Mouse (Mus musculus) hindbrain, embryonic 15.5 days (tissue): ENCODE results near the gene Fam136a. TPM values are rescaled to one million over a fixed set of nuclear protein-coding genes. Genes with fewer than 3 reads are reported as not detected.
"Not testable (repeated sequence)": the region's sequence is repeated elsewhere in the genome, so short reads cannot be mapped to it uniquely, and the experiment has no call there.

Experiments
- ATAC-seq: fragments of 200-750 bp; cut with Nextera tagmentation; 2 replicates; pipeline ENCODE4 v1.8.0; 2017; ENCODE audit warnings: low read depth, moderate number of reproducible peaks, moderate TSS enrichment; ENCODE audit not compliant: low FRiP score
- H3K27ac ChIP-seq: fragments of 300-500 bp; sonication (generic); replicated peaks from 2 replicates; pipeline ENCODE4 v1.5.1; 2015; ENCODE audit warnings: mild to moderate bottlenecking, inconsistent platforms
- H3K27me3 ChIP-seq: fragments of 300-500 bp; sonication (generic); 2 replicates; pipeline ENCODE4 v1.6.1; 2015; ENCODE audit warnings: control low read depth, inconsistent platforms
- H3K36me3 ChIP-seq: fragments of 300-500 bp; sonication (generic); 2 replicates; pipeline ENCODE4 v1.6.1; 2015; ENCODE audit warnings: control low read depth, inconsistent platforms
- H3K4me1 ChIP-seq: fragments of 300-500 bp; sonication (generic); replicated peaks from 2 replicates; pipeline ENCODE4 v1.6.1; 2015; ENCODE audit warnings: control low read depth, inconsistent platforms
- H3K4me2 ChIP-seq: fragments of 300-500 bp; sonication (generic); 2 replicates; pipeline ENCODE4 v1.6.1; 2015; ENCODE audit warnings: moderate library complexity, mild to moderate bottlenecking, inconsistent platforms
- H3K4me3 ChIP-seq: fragments of 300-500 bp; sonication (generic); 2 replicates; pipeline ENCODE4 v1.5.1; 2015; ENCODE audit warnings: mild to moderate bottlenecking, inconsistent platforms
- H3K9ac ChIP-seq: fragments of 300-500 bp; sonication (generic); 2 replicates; pipeline ENCODE4 v1.6.1; 2015; ENCODE audit warnings: inconsistent platforms
- H3K9me3 ChIP-seq: fragments of 300-500 bp; sonication (generic); 2 replicates; pipeline ENCODE4 v1.6.1; 2016; ENCODE audit warnings: control low read depth, inconsistent platforms
- WGBS: fragments of 180-500 bp; shearing (Covaris S2); methylation state at CpG from one replicate; pipeline ENCODE4 v1.1.7; 2015; 5-methylcytosine and 5-hydroxymethylcytosine counted together
- polyA plus RNA-seq: library from polyadenylated mRNA; unstranded; fragments of >200 nt; fragmentation: Nextera tagmentation; extraction: Ambion mirVana; gene quantifications from 2 replicates; pipeline ENCODE4 v1.2.1, GENCODE M21; 2015

Fam136a gene
- polyA plus RNA-seq, 1 experiment from 2014 or later, result 108 TPM

- Histone ChIP-seq H3K27ac (peak overlapping the region; percentile 95), H3K4me2 (peak overlapping the region; percentile 73), H3K4me1 (peaks cover 39% of the 10 kb centered on the region), H3K36me3 (0 out of 2 replicates have a peak, but pooled peaks cover 2% of the 10 kb centered on the region), H3K9ac (peak overlapping the region; percentile 59), H3K27me3 (no peaks in the 10 kb centered on the region), H3K9me3 (no peaks in the 10 kb centered on the region), H3K4me3 (peak overlapping the region; percentile 74)
- no peak for ATAC-seq
- WGBS, result 68% methylated on average over 3 of the region's 3 CpGs
These were observed 4.8 kb downstream of the Fam136a start for GRCm38 (mm10) chr6:86370093-86370713.

- Histone ChIP-seq H3K9me3 (no peaks in the 10 kb centered on the region), H3K36me3 (0 out of 2 replicates have a peak, but pooled peaks cover 2% of the 10 kb centered on the region), H3K9ac (peak within 1 kb of the TSS; percentile 83), H3K4me1 (peaks cover 39% of the 10 kb centered on the region), H3K27me3 (no peaks in the 10 kb centered on the region), H3K4me2 (peak within 1 kb of the TSS; percentile 73), H3K27ac (peak within 1 kb of the TSS; percentile 95), H3K4me3 (peak within 1 kb of the TSS; percentile 74)
- 13% methylated on average over 15 of the region's 15 CpGs for WGBS
- ATAC-seq, result peak; percentile 72
These were observed 5.4 kb downstream of the Fam136a start, which contains the start of gene Snrpg for GRCm38 (mm10) chr6:86370764-86371339. Gene Snrpg (plus strand): TSS chr6:86371304.

- peaks cover 35% of the 10 kb centered on the region for H3K4me1 ChIP-seq
- H3K4me2 ChIP-seq, result peak overlapping the region; percentile 73
- no peaks in the 10 kb centered on the region for H3K27me3 ChIP-seq
- WGBS, result under 1% methylated on average over 50 of the region's 50 CpGs
- peak overlapping the region; percentile 74 for H3K4me3 ChIP-seq
- peak overlapping the region; percentile 83 for H3K9ac ChIP-seq
- peak; percentile 97 for ATAC-seq
- peak overlapping the region; percentile 95 for H3K27ac ChIP-seq
- peaks cover 6% of the 10 kb centered on the region for H3K36me3 ChIP-seq
- H3K9me3 ChIP-seq, result no peaks in the 10 kb centered on the region
These were observed 6.0 kb downstream of the Fam136a start for GRCm38 (mm10) chr6:86371340-86371911.

- peak overlapping the region; percentile 95 for H3K27ac ChIP-seq
- 4% methylated on average over 12 of the region's 12 CpGs for WGBS
- no peak for ATAC-seq
- peak overlapping the region; percentile 73 for H3K4me2 ChIP-seq
- H3K4me3 ChIP-seq, result peak overlapping the region; percentile 74
- H3K9ac ChIP-seq, result peak overlapping the region; percentile 83
- H3K4me1 ChIP-seq, result peaks cover 29% of the 10 kb centered on the region
- no peaks in the 10 kb centered on the region for H3K9me3 ChIP-seq
- H3K36me3 ChIP-seq, result peaks cover 11% of the 10 kb centered on the region
- no peaks in the 10 kb centered on the region for H3K27me3 ChIP-seq
These were observed 6.6 kb downstream of the Fam136a start for GRCm38 (mm10) chr6:86371950-86372516.

GRCm38 (mm10) chr6:86373556-86373955, 8.1 kb downstream of the Fam136a start:
- no peaks in the 10 kb centered on the region for H3K9me3 ChIP-seq
- H3K36me3 ChIP-seq, result peaks cover 24% of the 10 kb centered on the region
- H3K27me3 ChIP-seq, result no peaks in the 10 kb centered on the region
- WGBS, result 94% methylated on average over 6 of the region's 6 CpGs
- no peak overlapping the region for H3K4me2 ChIP-seq
- H3K4me3 ChIP-seq, result no peak overlapping the region
- peaks cover 27% of the 10 kb centered on the region for H3K4me1 ChIP-seq
- ATAC-seq, result no peak
- H3K9ac ChIP-seq, result no peak overlapping the region
- H3K27ac ChIP-seq, result no peak overlapping the region

- ATAC-seq, result no peak
- WGBS, result 92% methylated on average over 3 of the region's 3 CpGs
- Histone ChIP-seq H3K36me3 (peaks cover 36% of the 10 kb centered on the region), H3K9ac (no peak overlapping the region), H3K4me2 (no peak overlapping the region), H3K4me1 (peaks cover 3% of the 10 kb centered on the region), H3K27me3 (no peaks in the 10 kb centered on the region), H3K27ac (no peak overlapping the region), H3K9me3 (no peaks in the 10 kb centered on the region), H3K4me3 (no peak overlapping the region)
These were observed 12.9 kb downstream of the Fam136a start for GRCm38 (mm10) chr6:86378341-86378740.

GRCm38 (mm10) chr6:86380112-86380511, 14.7 kb downstream of the Fam136a start:
- 73% methylated on average over 8 of the region's 8 CpGs for WGBS
- not testable (repeated sequence) for H3K4me1 ChIP-seq, H3K4me3 ChIP-seq, H3K4me2 ChIP-seq, ATAC-seq, H3K9me3 ChIP-seq, H3K27me3 ChIP-seq, H3K27ac ChIP-seq, H3K9ac ChIP-seq
- H3K36me3 ChIP-seq, result peaks cover 36% of the 10 kb centered on the region

GRCm38 (mm10) chr6:86382551-86382950, 17.1 kb downstream of the Fam136a start:
- no peak overlapping the region for H3K27ac ChIP-seq
- H3K36me3 ChIP-seq, result peaks cover 34% of the 10 kb centered on the region
- H3K27me3 ChIP-seq, result no peaks in the 10 kb centered on the region

GRCm38 (mm10) chr6:86383370-86383769, 17.9 kb downstream of the Fam136a start:
- Histone ChIP-seq H3K36me3 (peaks cover 34% of the 10 kb centered on the region), H3K9me3 (no peaks in the 10 kb centered on the region), H3K4me2 (no peak overlapping the region), H3K27ac (no peak overlapping the region), H3K27me3 (no peaks in the 10 kb centered on the region), H3K9ac (no peak overlapping the region), H3K4me3 (no peak overlapping the region), H3K4me1 (no peaks in the 10 kb centered on the region)
- WGBS, result 54% methylated on average over 16 of the region's 16 CpGs
- no peak for ATAC-seq

More at GRCm38 (mm10) chr6:86382551-86382950, 17.1 kb downstream of the Fam136a start:
- Histone ChIP-seq H3K9ac (no peak overlapping the region), H3K9me3 (no peaks in the 10 kb centered on the region), H3K4me2 (no peak overlapping the region), H3K4me3 (no peak overlapping the region), H3K4me1 (no peaks in the 10 kb centered on the region)
- ATAC-seq, result no peak

- no peak overlapping the region for H3K4me2 ChIP-seq
- H3K9me3 ChIP-seq, result no peaks in the 10 kb centered on the region
- no peak for ATAC-seq
- no peak overlapping the region for H3K4me3 ChIP-seq
- whole genome bisulfite sequencing, result 73% methylated on average over 4 of the region's 4 CpGs
- H3K27me3 ChIP-seq, result no peaks in the 10 kb centered on the region
- no peak overlapping the region for H3K9ac ChIP-seq
- no peak overlapping the region for H3K27ac ChIP-seq
- no peaks in the 10 kb centered on the region for H3K4me1 ChIP-seq
- H3K36me3 ChIP-seq, result peaks cover 36% of the 10 kb centered on the region
These were observed 19.2 kb downstream of the Fam136a start for GRCm38 (mm10) chr6:86384692-86385091.

- H3K9ac ChIP-seq, result no peak overlapping the region
- H3K9me3 ChIP-seq, result no peaks in the 10 kb centered on the region
- H3K4me3 ChIP-seq, result no peak overlapping the region
- peaks cover 41% of the 10 kb centered on the region for H3K36me3 ChIP-seq
- no peaks in the 10 kb centered on the region for H3K27me3 ChIP-seq
- WGBS, result 89% methylated on average over 5 of the region's 5 CpGs
- no peak overlapping the region for H3K27ac ChIP-seq
- ATAC-seq, result peak; percentile 17; the same call in 1 of the 2 replicates
- H3K4me2 ChIP-seq, result no peak overlapping the region
- no peaks in the 10 kb centered on the region for H3K4me1 ChIP-seq
These were observed 20.1 kb downstream of the Fam136a start for GRCm38 (mm10) chr6:86385362-86386104.
